Mouse (Mus musculus): Measurements from ENCODE around the gene Ccn2.

GRCm38 (mm10) chr10:24554091-24554490, 41.2 kb upstream of the Ccn2 start:
- TF ChIP-seq POLR2A (IDR thresholded peaks at IDR 0.05; ENCODE audit: borderline replicate concordance, insufficient read depth, low read length) (no peak), CTCF (IDR thresholded peaks at IDR 0.05; ENCODE audit: borderline replicate concordance, insufficient read depth, low read depth, low read length) (no peak)

All from cerebellum, adult 2 months (tissue).